Mouse (Mus musculus): ENCODE data around the gene Klhl20. TPM values are rescaled to one million over a fixed set of nuclear protein-coding genes. Genes with fewer than 3 reads are reported as not detected.

The Klhl20 gene
- total and polyA plus RNA-seq, 3 experiments, result 3.7 to 7.8 TPM; not detected in 1

- Histone ChIP-seq H3K9ac (ENCODE audit: control insufficient read depth, low read depth, low read length, poor library complexity, severe bottlenecking) (no peak overlapping the region), H3K27me3 (ENCODE audit: control insufficient read depth in 1 of 2, insufficient read depth in 2 of 2, low read length in 2 of 2) (peaks cover 0 to 2% of the 10 kb centered on the region in 2 experiments; a peak in 1 of 4 replicates), H3K4me1 (ENCODE audit: control insufficient read depth in 1 of 2, insufficient read depth in 2 of 2, low read length in 2 of 2) (peaks cover 0 to 4% of the 10 kb centered on the region in 2 experiments), H3K79me2 (ENCODE audit: control insufficient read depth, insufficient read depth, low read length, poor library complexity) (no peaks in the 10 kb centered on the region), H3K4me3 (ENCODE audit: control insufficient read depth in 1 of 2, insufficient read depth in 1 of 2, low read depth in 2 of 2, low read length in 2 of 2) (no peak overlapping the region), H3K36me3 (ENCODE audit: control insufficient read depth in 1 of 2, insufficient read depth in 2 of 2, low read length in 2 of 2) (peaks cover 0 to 2% of the 10 kb centered on the region in 2 experiments; a peak in 2 of 4 replicates), H3K9me3 (replicated peaks; ENCODE audit: insufficient read depth, low read length) (no peaks in the 10 kb centered on the region), H3K27ac (ENCODE audit: control insufficient read depth, low read depth, low read length) (no peak overlapping the region)
- DNase-seq (ENCODE audit: low read depth, low spot score), result no peak
- TF ChIP-seq GABPA (IDR thresholded peaks at IDR 0.05; ENCODE audit: low read depth, low read length) (no peak), USF2 (IDR thresholded peaks at IDR 0.05; ENCODE audit: borderline replicate concordance in 1 of 2, insufficient read depth in 1 of 2, low read depth in 1 of 2, low read length in 2 of 2) (no peak), MAZ (IDR thresholded peaks at IDR 0.05; ENCODE audit: low read depth, low read length) (no peak), MYC (IDR thresholded peaks at IDR 0.05; ENCODE audit: low read depth, low read length) (no peak), ZC3H11A (IDR thresholded peaks at IDR 0.05; ENCODE audit: low read depth, low read length) (no peak), TCF12 (IDR thresholded peaks at IDR 0.05; ENCODE audit: low read depth, low read length) (no peak), MXI1 (IDR thresholded peaks at IDR 0.05; ENCODE audit: low read depth, low read length) (no peak), CHD1 (IDR thresholded peaks at IDR 0.05; ENCODE audit: low read depth, low read length) (no peak), RCOR1 (IDR thresholded peaks at IDR 0.05; ENCODE audit: low read depth, low read length) (no peak), POLR2AphosphoS2 (IDR thresholded peaks at IDR 0.05; ENCODE audit: low read length) (no peak), ZNF384 (IDR thresholded peaks at IDR 0.05; ENCODE audit: low read depth, low read length) (no peak), JUND (IDR thresholded peaks at IDR 0.05; ENCODE audit: low read depth, low read length) (no peak), ZMIZ1 (IDR thresholded peaks at IDR 0.05; ENCODE audit: low read depth, low read length) (no peak), POLR2A (IDR thresholded peaks at IDR 0.05; ENCODE audit: control insufficient read depth in 1 of 2, insufficient read depth in 1 of 2, low read depth in 1 of 2, low read length in 2 of 2, poor library complexity in 1 of 2) (no peak)
Observed at GRCm38 (mm10) chr1:161156546-161156945, 25.2 kb upstream of the Klhl20 start.

GRCm38 (mm10) chr1:161151098-161151497 is 19.8 kb upstream of the Klhl20 start:
- peak overlapping the region in 1 of 2 experiments; percentile 19; a peak in 1 of 4 replicates for H3K4me3 ChIP-seq (ENCODE audit: control insufficient read depth in 1 of 2, insufficient read depth in 1 of 2, low read depth in 2 of 2, low read length in 2 of 2)
- TF ChIP-seq NELFE (IDR thresholded peaks at IDR 0.05; ENCODE audit: low read depth, low read length) (no peak), JUND (IDR thresholded peaks at IDR 0.05; ENCODE audit: low read depth, low read length) (no peak), ZNF384 (IDR thresholded peaks at IDR 0.05; ENCODE audit: low read depth, low read length) (no peak), SMC3 (IDR thresholded peaks at IDR 0.05; ENCODE audit: low read depth, low read length) (no peak), CHD1 (IDR thresholded peaks at IDR 0.05; ENCODE audit: low read depth, low read length) (no peak), KAT2A (conservative IDR thresholded peaks at IDR 0.05; ENCODE audit: low read depth, low read length) (no peak), POLR2AphosphoS2 (IDR thresholded peaks at IDR 0.05; ENCODE audit: low read length) (no peak), TBP (IDR thresholded peaks at IDR 0.05; ENCODE audit: low read depth, low read length) (no peak), TAL1 (IDR thresholded peaks at IDR 0.05; ENCODE audit: low read length) (no peak), HCFC1 (IDR thresholded peaks at IDR 0.05; ENCODE audit: low read depth, low read length) (no peak)
- no peaks in the 10 kb centered on the region for H3K9me3 ChIP-seq (replicated peaks; ENCODE audit: insufficient read depth, low read length)
- H3K27me3 ChIP-seq (ENCODE audit: control insufficient read depth in 1 of 2, insufficient read depth in 2 of 2, low read length in 2 of 2), result 0 out of 4 replicates have a peak, but pooled peaks cover 0 to 1% of the 10 kb centered on the region in 2 experiments
- H3K9ac ChIP-seq (ENCODE audit: control insufficient read depth, low read depth, low read length, poor library complexity, severe bottlenecking), result no peak overlapping the region
- DNase-seq (ENCODE audit: low read depth, low spot score), result peak; percentile 22
- H3K36me3 ChIP-seq (ENCODE audit: control insufficient read depth in 1 of 2, insufficient read depth in 2 of 2, low read length in 2 of 2), result no peaks in the 10 kb centered on the region
- H3K27ac ChIP-seq (ENCODE audit: control insufficient read depth, low read depth, low read length), result no peak overlapping the region
- no peaks in the 10 kb centered on the region for H3K79me2 ChIP-seq (ENCODE audit: control insufficient read depth, insufficient read depth, low read length, poor library complexity)
- no peaks in the 10 kb centered on the region; a peak in 1 of 4 replicates for H3K4me1 ChIP-seq (ENCODE audit: control insufficient read depth in 1 of 2, insufficient read depth in 2 of 2, low read length in 2 of 2)
